Mouse (Mus musculus): ENCODE data around the gene Gm5737. TPM values are rescaled to one million over a fixed set of nuclear protein-coding genes. Genes with fewer than 3 reads are reported as not detected.

The Gm5737 gene
- polyA plus RNA-seq, 1 experiment from 2014 or later: not detected

GRCm38 (mm10) chr7:120836361-120836760 lies 24.2 kb downstream of the Gm5737 start:
- Histone ChIP-seq H3K4me3 (ENCODE audit: low read depth, low read length) (peak overlapping the region; percentile 50), H3K4me2 (ENCODE audit: low read length) (peak overlapping the region; percentile 49), H3K9me3 (replicated peaks; ENCODE audit: control insufficient read depth, low read length) (no peaks in the 10 kb centered on the region), H3K27ac (ENCODE audit: low read depth, low read length) (no peak overlapping the region), H3K36me3 (ENCODE audit: control insufficient read depth, insufficient read depth, low read length) (no peaks in the 10 kb centered on the region), H3K9ac (ENCODE audit: low read length) (peak overlapping the region; percentile 61; the same call in 1 of the 2 replicates), H3K4me1 (ENCODE audit: control insufficient read depth, insufficient read depth, low read length) (no peaks in the 10 kb centered on the region), H3K27me3 (replicated peaks; ENCODE audit: control insufficient read depth, insufficient read depth, low read length) (0 out of 2 replicates have a peak, but pooled peaks cover 5% of the 10 kb centered on the region)
- peak; percentile 62 for DNase-seq (ENCODE audit: low spot score)
- WGBS: 3% methylated on average over 12 of the region's 12 CpGs
- ATAC-seq: no peak

GRCm38 (mm10) chr7:120838436-120839160 lies 26.4 kb downstream of the Gm5737 start:
- Histone ChIP-seq H3K4me1 (ENCODE audit: control insufficient read depth, insufficient read depth, low read length) (peaks cover 1% of the 10 kb centered on the region; the same call in 1 of the 2 replicates), H3K4me2 (ENCODE audit: low read length) (no peak overlapping the region), H3K9me3 (replicated peaks; ENCODE audit: control insufficient read depth, low read length) (no peaks in the 10 kb centered on the region), H3K27ac (ENCODE audit: low read depth, low read length) (no peak overlapping the region), H3K9ac (ENCODE audit: low read length) (no peak overlapping the region), H3K36me3 (ENCODE audit: control insufficient read depth, insufficient read depth, low read length) (no peaks in the 10 kb centered on the region), H3K27me3 (replicated peaks; ENCODE audit: control insufficient read depth, insufficient read depth, low read length) (no peaks in the 10 kb centered on the region), H3K4me3 (ENCODE audit: low read depth, low read length) (no peak overlapping the region)
- WGBS: 83% methylated on average over 5 of the region's 5 CpGs
- ATAC-seq (no peak), DNase-seq (ENCODE audit: low spot score) (no peak)

GRCm38 (mm10) chr7:120839786-120840185 lies 27.6 kb downstream of the Gm5737 start:
- ATAC-seq: no peak
- 88% methylated on average over 2 of the region's 2 CpGs for WGBS

GRCm38 (mm10) chr7:120842345-120843036 lies 30.3 kb downstream of the Gm5737 start, which contains the start of gene Eef2k:
Gene Eef2k (plus strand): TSS chr7:120842831.
- peak within 1 kb of the TSS; percentile 98 for H3K27ac ChIP-seq (ENCODE audit: low read depth, low read length)
- peak within 1 kb of the TSS; percentile 74 for H3K4me2 ChIP-seq (ENCODE audit: low read length)
- DNase-seq (ENCODE audit: low spot score): peak; percentile 86
- H3K4me3 ChIP-seq (ENCODE audit: low read depth, low read length): peak within 1 kb of the TSS; percentile 65
- 4% methylated on average over 34 of the region's 35 CpGs for WGBS
- ATAC-seq: peak; percentile 92
- H3K27me3 ChIP-seq (replicated peaks; ENCODE audit: control insufficient read depth, insufficient read depth, low read length): 0 out of 2 replicates have a peak, but pooled peaks cover 3% of the 10 kb centered on the region
- H3K36me3 ChIP-seq (ENCODE audit: control insufficient read depth, insufficient read depth, low read length): no peaks in the 10 kb centered on the region; the same call in 1 of the 2 replicates
- peak within 1 kb of the TSS; percentile 91 for H3K9ac ChIP-seq (ENCODE audit: low read length)
- peaks cover 16% of the 10 kb centered on the region; the same call in 1 of the 2 replicates for H3K4me1 ChIP-seq (ENCODE audit: control insufficient read depth, insufficient read depth, low read length)
- no peaks in the 10 kb centered on the region for H3K9me3 ChIP-seq (replicated peaks; ENCODE audit: control insufficient read depth, low read length)

More at GRCm38 (mm10) chr7:120839786-120840185, 27.6 kb downstream of the Gm5737 start:
- Histone ChIP-seq H3K27ac (ENCODE audit: low read depth, low read length) (no peak overlapping the region), H3K9me3 (replicated peaks; ENCODE audit: control insufficient read depth, low read length) (no peaks in the 10 kb centered on the region), H3K36me3 (ENCODE audit: control insufficient read depth, insufficient read depth, low read length) (no peaks in the 10 kb centered on the region), H3K27me3 (replicated peaks; ENCODE audit: control insufficient read depth, insufficient read depth, low read length) (0 out of 2 replicates have a peak, but pooled peaks cover 3% of the 10 kb centered on the region), H3K4me1 (ENCODE audit: control insufficient read depth, insufficient read depth, low read length) (peaks cover 13% of the 10 kb centered on the region; the same call in 1 of the 2 replicates), H3K9ac (ENCODE audit: low read length) (no peak overlapping the region), H3K4me2 (ENCODE audit: low read length) (no peak overlapping the region), H3K4me3 (ENCODE audit: low read depth, low read length) (no peak overlapping the region)
- DNase-seq (ENCODE audit: low spot score): no peak

- Histone ChIP-seq H3K4me3 (ENCODE audit: low read depth, low read length) (peak overlapping the region; percentile 65), H3K9me3 (replicated peaks; ENCODE audit: control insufficient read depth, low read length) (no peaks in the 10 kb centered on the region), H3K27me3 (replicated peaks; ENCODE audit: control insufficient read depth, insufficient read depth, low read length) (0 out of 2 replicates have a peak, but pooled peaks cover 3% of the 10 kb centered on the region), H3K27ac (ENCODE audit: low read depth, low read length) (peak overlapping the region; percentile 98), H3K4me1 (ENCODE audit: control insufficient read depth, insufficient read depth, low read length) (peaks cover 16% of the 10 kb centered on the region; the same call in 1 of the 2 replicates), H3K9ac (ENCODE audit: low read length) (peak overlapping the region; percentile 91), H3K36me3 (ENCODE audit: control insufficient read depth, insufficient read depth, low read length) (no peaks in the 10 kb centered on the region; the same call in 1 of the 2 replicates), H3K4me2 (ENCODE audit: low read length) (peak overlapping the region; percentile 74)
- WGBS: under 1% methylated on average over 40 of the region's 40 CpGs
- ATAC-seq (peak; percentile 88), DNase-seq (ENCODE audit: low spot score) (peak; percentile 92)
These were observed 31.0 kb downstream of the Gm5737 start for GRCm38 (mm10) chr7:120843037-120843621.

- Histone ChIP-seq H3K4me1 (ENCODE audit: control insufficient read depth, insufficient read depth, low read length) (peaks cover 16% of the 10 kb centered on the region; the same call in 1 of the 2 replicates), H3K9ac (ENCODE audit: low read length) (peak overlapping the region; percentile 91), H3K4me2 (ENCODE audit: low read length) (peak overlapping the region; percentile 74), H3K36me3 (ENCODE audit: control insufficient read depth, insufficient read depth, low read length) (no peaks in the 10 kb centered on the region; the same call in 1 of the 2 replicates), H3K27me3 (replicated peaks; ENCODE audit: control insufficient read depth, insufficient read depth, low read length) (0 out of 2 replicates have a peak, but pooled peaks cover 3% of the 10 kb centered on the region), H3K9me3 (replicated peaks; ENCODE audit: control insufficient read depth, low read length) (no peaks in the 10 kb centered on the region), H3K27ac (ENCODE audit: low read depth, low read length) (peak overlapping the region; percentile 98), H3K4me3 (ENCODE audit: low read depth, low read length) (peak overlapping the region; percentile 65)
- 2% methylated on average over 16 of the region's 16 CpGs for WGBS
- DNase-seq (ENCODE audit: low spot score) (peak; percentile 56), ATAC-seq (peak; percentile 12)
These were observed 31.8 kb downstream of the Gm5737 start for GRCm38 (mm10) chr7:120843852-120844435.

- 4% methylated on average over 9 of the region's 9 CpGs for WGBS
These were observed 32.5 kb downstream of the Gm5737 start for GRCm38 (mm10) chr7:120844689-120845088.

GRCm38 (mm10) chr7:120848831-120849512 lies 36.8 kb downstream of the Gm5737 start:
- Histone ChIP-seq H3K9me3 (replicated peaks; ENCODE audit: control insufficient read depth, low read length) (no peaks in the 10 kb centered on the region), H3K4me1 (ENCODE audit: control insufficient read depth, insufficient read depth, low read length) (peaks cover 16% of the 10 kb centered on the region), H3K27ac (ENCODE audit: low read depth, low read length) (no peak overlapping the region), H3K4me3 (ENCODE audit: low read depth, low read length) (no peak overlapping the region), H3K36me3 (ENCODE audit: control insufficient read depth, insufficient read depth, low read length) (no peaks in the 10 kb centered on the region; the same call in 1 of the 2 replicates), H3K9ac (ENCODE audit: low read length) (no peak overlapping the region), H3K27me3 (replicated peaks; ENCODE audit: control insufficient read depth, insufficient read depth, low read length) (0 out of 2 replicates have a peak, but pooled peaks cover 3% of the 10 kb centered on the region), H3K4me2 (ENCODE audit: low read length) (no peak overlapping the region)
- WGBS: 92% methylated on average over 3 of the region's 3 CpGs
- no peak for ATAC-seq
- no peak for DNase-seq (ENCODE audit: low spot score)

More at GRCm38 (mm10) chr7:120844689-120845088, 32.5 kb downstream of the Gm5737 start:
- H3K9me3 ChIP-seq (replicated peaks; ENCODE audit: control insufficient read depth, low read length): no peaks in the 10 kb centered on the region
- H3K27ac ChIP-seq (ENCODE audit: low read depth, low read length): no peak overlapping the region
- DNase-seq (ENCODE audit: low spot score) (no peak), ATAC-seq (no peak)
- H3K4me2 ChIP-seq (ENCODE audit: low read length): peak overlapping the region; percentile 74
- 0 out of 2 replicates have a peak, but pooled peaks cover 3% of the 10 kb centered on the region for H3K27me3 ChIP-seq (replicated peaks; ENCODE audit: control insufficient read depth, insufficient read depth, low read length)
- H3K9ac ChIP-seq (ENCODE audit: low read length): peak overlapping the region; percentile 91
- H3K4me3 ChIP-seq (ENCODE audit: low read depth, low read length): peak overlapping the region; percentile 65
- no peaks in the 10 kb centered on the region; the same call in 1 of the 2 replicates for H3K36me3 ChIP-seq (ENCODE audit: control insufficient read depth, insufficient read depth, low read length)
- peaks cover 16% of the 10 kb centered on the region; the same call in 1 of the 2 replicates for H3K4me1 ChIP-seq (ENCODE audit: control insufficient read depth, insufficient read depth, low read length)
